Mouse (Mus musculus): ENCODE results near the gene Ccnb1ip1. TPM values are rescaled to one million over a fixed set of nuclear protein-coding genes. Genes with fewer than 3 reads are reported as not detected.

Ccnb1ip1 gene
- not detected in 2 replicates for polyA plus RNA-seq (2015; fragmentation: Nextera tagmentation; extraction: Ambion mirVana)

DNA sequence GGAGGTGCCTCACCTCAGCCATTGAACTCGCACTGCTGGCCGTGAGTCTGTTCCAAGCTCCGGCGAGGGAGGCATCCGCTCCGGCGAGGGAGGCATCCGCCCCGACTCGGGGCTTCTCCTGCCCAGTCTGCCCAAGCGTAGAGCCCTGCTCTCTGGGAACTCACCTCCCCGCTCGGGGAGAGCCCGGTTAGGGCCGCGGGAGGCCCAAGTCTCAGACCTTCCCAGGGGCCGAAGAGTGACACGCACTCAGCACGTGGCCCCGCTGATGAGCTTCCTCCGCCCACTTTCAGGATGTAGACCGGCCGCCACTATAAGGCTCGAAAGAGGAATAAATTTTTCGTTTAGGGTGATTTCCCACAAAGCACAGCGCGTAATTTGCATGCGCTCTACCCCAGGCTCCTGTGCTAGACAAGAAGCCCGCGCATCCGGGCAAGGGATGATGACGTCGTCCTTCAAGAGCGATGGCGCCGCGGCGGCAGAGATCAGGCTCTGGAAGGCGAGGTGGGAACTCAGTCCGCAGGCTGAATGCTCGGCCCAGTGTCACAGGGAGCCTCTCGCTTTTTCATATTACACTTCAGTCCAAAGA is at the start of gene Ccnb1ip1, which contains the start of gene Parp2:
TSS of gene Ccnb1ip1 (minus strand) at position 246 of the 586 bp plus-strand sequence.
TSS of gene Parp2 (plus strand) at position 355 of the 586 bp plus-strand sequence.

DNA sequence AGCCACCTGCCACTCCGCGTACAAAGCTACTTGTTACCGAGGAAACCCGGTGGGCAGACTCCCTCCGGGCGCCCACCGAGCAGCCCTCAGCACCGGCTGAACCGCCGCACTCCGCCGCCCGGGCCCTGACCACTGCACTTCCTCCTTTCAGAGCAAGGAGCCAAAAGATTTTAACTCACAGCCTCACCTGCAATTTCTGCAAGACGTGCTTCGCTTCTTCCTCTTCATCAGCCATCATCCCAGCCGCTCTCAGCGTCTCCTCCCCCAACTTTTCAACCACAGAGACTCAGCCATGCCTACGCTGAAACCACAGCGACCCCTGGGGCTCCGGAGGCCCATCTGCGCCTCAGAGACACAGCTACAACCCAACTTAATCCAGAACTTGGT is 22.3 kb downstream of the Ccnb1ip1 start, which contains the start of gene Ttc5:
TSS of gene Ttc5 (minus strand) at position 269 of the 387 bp plus-strand sequence.

DNA sequence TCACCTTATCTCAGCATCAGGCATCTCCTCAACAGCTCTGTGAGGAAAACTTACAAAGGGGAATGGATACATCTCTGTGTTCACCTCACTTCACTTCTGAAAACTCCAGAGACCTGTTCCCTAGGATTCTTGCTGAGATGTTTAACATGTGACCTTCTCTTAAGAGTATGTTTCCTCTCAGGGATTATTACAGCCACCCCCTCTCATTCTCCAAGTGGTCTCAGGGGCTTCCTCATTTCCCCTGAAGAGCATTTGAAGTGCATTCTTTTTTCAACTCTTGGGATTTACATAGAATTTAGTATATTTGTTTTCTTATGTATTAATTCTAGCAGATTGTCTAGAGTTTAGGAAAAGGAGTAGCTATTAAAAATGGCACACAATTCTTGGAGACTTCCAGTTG is 62.5 kb downstream of the Ccnb1ip1 start, which contains the start of gene Olfr749:
TSS of gene Olfr749 (minus strand) at position 101 of the 400 bp plus-strand sequence.

Other genes with a start within 250 kb of the Ccnb1ip1 start
- gene Olfr744, start 192.9 kb downstream of the Ccnb1ip1 start, polyA plus RNA-seq (2015; fragmentation: Nextera tagmentation; extraction: Ambion mirVana), result not detected in 2 replicates
- not detected in 2 replicates for gene Olfr745, start 168.3 kb downstream of the Ccnb1ip1 start, polyA plus RNA-seq (2015; fragmentation: Nextera tagmentation; extraction: Ambion mirVana)
- not detected in 2 replicates for gene Olfr746, start 160.6 kb downstream of the Ccnb1ip1 start, polyA plus RNA-seq (2015; fragmentation: Nextera tagmentation; extraction: Ambion mirVana)
- not detected in 2 replicates for gene Olfr747, start 114.5 kb downstream of the Ccnb1ip1 start, polyA plus RNA-seq (2015; fragmentation: Nextera tagmentation; extraction: Ambion mirVana)
- not detected in 2 replicates for gene Olfr748, start 100.4 kb downstream of the Ccnb1ip1 start, polyA plus RNA-seq (2015; fragmentation: Nextera tagmentation; extraction: Ambion mirVana)
- not detected in 2 replicates for gene Olfr749, start 62.6 kb downstream of the Ccnb1ip1 start, polyA plus RNA-seq (2015; fragmentation: Nextera tagmentation; extraction: Ambion mirVana)
- gene Ttc5, start 22.2 kb downstream of the Ccnb1ip1 start, polyA plus RNA-seq (2015; fragmentation: Nextera tagmentation; extraction: Ambion mirVana), result 79.0 and 87.6 TPM in 2 replicates
- gene Parp2, start 109 bp upstream of the Ccnb1ip1 start, polyA plus RNA-seq (2015; fragmentation: Nextera tagmentation; extraction: Ambion mirVana), result 34.4 TPM in 2 replicates
- gene Tep1, start 62.8 kb upstream of the Ccnb1ip1 start, polyA plus RNA-seq (2015; fragmentation: Nextera tagmentation; extraction: Ambion mirVana), result 2.4 and 3.1 TPM in 2 replicates
- 4.9 TPM in 2 replicates for gene Klhl33, start 89.8 kb upstream of the Ccnb1ip1 start, polyA plus RNA-seq (2015; fragmentation: Nextera tagmentation; extraction: Ambion mirVana)
- gene Osgep, start 117.2 kb upstream of the Ccnb1ip1 start, polyA plus RNA-seq (2015; fragmentation: Nextera tagmentation; extraction: Ambion mirVana), result 77.1 and 87.6 TPM in 2 replicates
- 120 and 123 TPM in 2 replicates for gene Apex1, start 117.2 kb upstream of the Ccnb1ip1 start, polyA plus RNA-seq (2015; fragmentation: Nextera tagmentation; extraction: Ambion mirVana)
- 107 and 115 TPM in 2 replicates for gene Pip4p1, start 123.1 kb upstream of the Ccnb1ip1 start, polyA plus RNA-seq (2015; fragmentation: Nextera tagmentation; extraction: Ambion mirVana)
- gene Pnp, start 123.3 kb upstream of the Ccnb1ip1 start, polyA plus RNA-seq (2015; fragmentation: Nextera tagmentation; extraction: Ambion mirVana), result 22.7 and 25.6 TPM in 2 replicates
- not detected in 2 replicates for gene Gm49342, start 136.8 kb upstream of the Ccnb1ip1 start, polyA plus RNA-seq (2015; fragmentation: Nextera tagmentation; extraction: Ambion mirVana)
- gene Pnp2, start 148.3 kb upstream of the Ccnb1ip1 start, polyA plus RNA-seq (2015; fragmentation: Nextera tagmentation; extraction: Ambion mirVana), result 1.1 and 1.5 TPM in 2 replicates
- 0.13 TPM in 1 of 2 replicates, not detected in the other for gene Rnase10, start 200.0 kb upstream of the Ccnb1ip1 start, polyA plus RNA-seq (2015; fragmentation: Nextera tagmentation; extraction: Ambion mirVana)
- not detected in 2 replicates for gene Rnase9, start 234.1 kb upstream of the Ccnb1ip1 start, polyA plus RNA-seq (2015; fragmentation: Nextera tagmentation; extraction: Ambion mirVana)
- not detected in 2 replicates for gene Rnase11, start 242.4 kb upstream of the Ccnb1ip1 start, polyA plus RNA-seq (2015; fragmentation: Nextera tagmentation; extraction: Ambion mirVana)
- gene Rnase12, start 249.9 kb upstream of the Ccnb1ip1 start, polyA plus RNA-seq (2015; fragmentation: Nextera tagmentation; extraction: Ambion mirVana), result not detected in 2 replicates

Measured in neural tube, postnatal 0 days (tissue).